Mouse (Mus musculus): ENCODE measurements around the gene Klhdc3. TPM values are rescaled to one million over a fixed set of nuclear protein-coding genes. Genes with fewer than 3 reads are reported as not detected.

The Klhdc3 gene
- total and polyA plus RNA-seq, 2 experiments from 2014 or later, result 117 to 175 TPM

DNA sequence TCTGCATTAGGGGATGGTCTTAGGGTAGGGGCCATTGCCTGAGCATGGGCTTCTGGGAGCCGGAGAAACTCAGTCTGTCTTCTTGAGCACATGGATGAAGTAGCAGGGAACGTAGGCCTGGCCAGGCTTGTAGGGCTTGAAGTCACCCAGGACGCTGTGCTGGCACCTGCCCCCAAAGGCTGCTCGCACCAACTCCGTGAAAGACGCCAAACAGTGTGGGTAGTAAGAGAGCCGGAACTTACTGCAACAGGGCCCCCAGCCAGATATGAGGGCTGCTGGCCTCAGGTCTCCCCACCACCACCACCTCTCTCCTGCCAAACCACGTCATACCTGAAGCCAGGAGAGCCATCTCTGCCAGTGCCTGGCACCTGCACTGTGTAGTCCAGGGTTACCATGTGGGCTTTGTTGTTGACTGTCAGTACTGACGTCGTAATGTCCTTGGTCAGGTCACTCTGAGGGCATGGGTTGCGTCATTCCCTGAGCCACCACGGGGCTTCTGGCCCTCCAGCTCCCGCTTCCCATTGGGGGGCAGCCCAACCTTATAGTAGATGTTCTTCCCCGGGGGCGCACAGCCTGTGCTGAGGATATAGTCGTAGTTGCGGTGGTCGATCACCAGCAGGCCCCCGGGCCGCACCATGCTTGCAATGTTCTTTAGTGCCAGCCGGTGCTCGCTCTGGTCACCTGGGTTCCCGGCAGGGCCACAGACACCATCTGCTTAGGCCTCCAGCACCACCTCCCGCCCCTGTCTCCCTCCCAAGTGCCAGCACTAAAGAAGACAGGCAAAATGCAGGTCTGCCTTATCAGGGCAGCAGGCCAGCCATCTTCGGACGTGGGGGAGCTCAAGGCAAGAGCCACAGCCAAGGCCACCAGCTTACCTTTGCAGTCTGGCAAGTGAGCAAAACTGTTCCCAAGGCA, 45.3 kb upstream of the Klhdc3 start:
- TF ChIP-seq CTCF (IDR thresholded peaks at IDR 0.05; ENCODE audit: low read depth) (no peak), EP300 (IDR thresholded peaks at IDR 0.05; ENCODE audit: low read depth) (no peak)
- 83% methylated on average over 26 of the region's 26 CpGs for WGBS
- H3K9me3 ChIP-seq (replicated peaks; ENCODE audit: control insufficient read depth, low read length), result no peaks in the 10 kb centered on the region
- ATAC-seq (ENCODE audit: insufficient read depth, low read depth) (no peak), DNase-seq (ENCODE audit: low spot score) (no peak)
- no peak overlapping the region for H3K4me3 ChIP-seq (ENCODE audit: low read depth, low read length)
- no peaks in the 10 kb centered on the region for H3K4me1 ChIP-seq (ENCODE audit: control insufficient read depth, insufficient read depth)
- no peak overlapping the region for H3K27ac ChIP-seq (ENCODE audit: low read depth)
- H3K27me3 ChIP-seq (ENCODE audit: control insufficient read depth, insufficient read depth, low read length), result peaks cover 11% of the 10 kb centered on the region; the same call in 1 of the 2 replicates
- H3K36me3 ChIP-seq (replicated peaks; ENCODE audit: control insufficient read depth, insufficient read depth, low read length), result peaks cover 12% of the 10 kb centered on the region; the same call in 1 of the 2 replicates
- no peak overlapping the region for H3K9ac ChIP-seq (replicated peaks; ENCODE audit: low read depth, low read length)
- no peak overlapping the region for H3K4me2 ChIP-seq (ENCODE audit: low read depth, low read length)

DNA sequence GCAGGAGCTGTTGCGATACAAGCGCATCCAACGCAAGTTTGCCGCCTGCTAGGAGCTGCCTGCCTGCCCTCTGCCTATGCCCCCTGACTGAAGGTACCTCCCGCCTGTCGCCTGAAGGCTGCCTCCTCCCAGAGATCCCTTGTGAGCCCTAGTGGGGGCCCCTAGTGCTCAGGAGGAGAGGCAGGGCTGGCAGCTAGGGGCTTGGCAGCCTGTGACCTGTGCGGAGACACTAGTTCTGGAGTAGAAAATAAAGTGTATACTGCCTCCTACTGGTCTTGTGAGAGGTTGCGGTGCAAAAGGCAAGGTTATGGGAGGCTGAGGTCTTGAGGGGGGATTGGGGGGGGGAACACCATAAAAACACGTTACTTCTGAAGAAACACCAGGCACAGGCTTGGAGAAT, 44.6 kb upstream of the Klhdc3 start:
- Histone ChIP-seq H3K9ac (replicated peaks; ENCODE audit: low read depth, low read length) (no peak overlapping the region), H3K27me3 (ENCODE audit: control insufficient read depth, insufficient read depth, low read length) (peaks cover 11% of the 10 kb centered on the region; the same call in 1 of the 2 replicates), H3K9me3 (replicated peaks; ENCODE audit: control insufficient read depth, low read length) (no peaks in the 10 kb centered on the region), H3K4me1 (ENCODE audit: control insufficient read depth, insufficient read depth) (no peaks in the 10 kb centered on the region), H3K27ac (ENCODE audit: low read depth) (no peak overlapping the region), H3K4me3 (ENCODE audit: low read depth, low read length) (no peak overlapping the region), H3K4me2 (ENCODE audit: low read depth, low read length) (no peak overlapping the region), H3K36me3 (replicated peaks; ENCODE audit: control insufficient read depth, insufficient read depth, low read length) (peaks cover 12% of the 10 kb centered on the region; the same call in 1 of the 2 replicates)
- TF ChIP-seq CTCF (IDR thresholded peaks at IDR 0.05; ENCODE audit: low read depth) (peak; percentile 61), EP300 (IDR thresholded peaks at IDR 0.05; ENCODE audit: low read depth) (no peak)
- 47% methylated on average over 9 of the region's 9 CpGs for WGBS
- DNase-seq (ENCODE audit: low spot score), result peak; percentile 59
- peak; percentile 63 for ATAC-seq (ENCODE audit: insufficient read depth, low read depth)

DNA sequence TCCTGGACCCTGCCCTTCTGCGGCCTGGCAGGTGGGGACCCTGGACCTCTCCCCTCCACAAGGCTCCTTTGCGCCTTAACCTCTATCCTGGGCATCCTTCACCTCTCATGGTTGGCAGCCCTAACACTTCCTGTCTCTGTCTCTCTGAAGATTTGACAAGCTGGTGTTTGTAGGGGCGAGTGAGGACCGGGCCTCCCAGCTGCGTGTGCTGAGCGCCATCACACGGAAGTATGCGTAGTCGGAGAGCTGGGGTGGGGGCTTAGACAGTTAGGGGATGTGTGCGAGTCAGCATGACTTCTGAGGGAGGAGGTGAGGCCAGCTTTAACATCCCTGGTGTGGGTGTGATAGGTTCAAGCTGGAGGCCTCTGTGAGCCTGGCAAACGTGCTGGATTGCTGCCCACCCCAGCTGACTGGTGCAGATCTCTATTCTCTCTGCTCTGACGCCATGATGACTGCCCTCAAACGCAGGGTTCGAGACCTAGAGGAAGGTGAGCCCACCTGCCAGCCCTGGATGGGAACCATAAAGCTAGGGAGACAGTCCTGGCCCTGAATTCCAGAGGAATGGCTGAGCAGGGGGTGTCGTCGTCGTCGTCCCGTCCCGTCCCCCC, 43.9 kb upstream of the Klhdc3 start:
- H3K9me3 ChIP-seq (replicated peaks; ENCODE audit: control insufficient read depth, low read length), result no peaks in the 10 kb centered on the region
- peaks cover 12% of the 10 kb centered on the region; the same call in 1 of the 2 replicates for H3K36me3 ChIP-seq (replicated peaks; ENCODE audit: control insufficient read depth, insufficient read depth, low read length)
- no peak for TF ChIP-seq CTCF (IDR thresholded peaks at IDR 0.05; ENCODE audit: low read depth)
- TF ChIP-seq EP300 (IDR thresholded peaks at IDR 0.05; ENCODE audit: low read depth), result no peak
- no peak overlapping the region for H3K27ac ChIP-seq (ENCODE audit: low read depth)
- H3K27me3 ChIP-seq (ENCODE audit: control insufficient read depth, insufficient read depth, low read length), result peaks cover 11% of the 10 kb centered on the region; the same call in 1 of the 2 replicates
- DNase-seq (ENCODE audit: low spot score) (no peak), ATAC-seq (ENCODE audit: insufficient read depth, low read depth) (no peak)
- H3K4me1 ChIP-seq (ENCODE audit: control insufficient read depth, insufficient read depth), result no peaks in the 10 kb centered on the region
- no peak overlapping the region for H3K4me3 ChIP-seq (ENCODE audit: low read depth, low read length)
- H3K4me2 ChIP-seq (ENCODE audit: low read depth, low read length), result no peak overlapping the region
- WGBS, result 83% methylated on average over 14 of the region's 20 CpGs
- H3K9ac ChIP-seq (replicated peaks; ENCODE audit: low read depth, low read length), result no peak overlapping the region

DNA sequence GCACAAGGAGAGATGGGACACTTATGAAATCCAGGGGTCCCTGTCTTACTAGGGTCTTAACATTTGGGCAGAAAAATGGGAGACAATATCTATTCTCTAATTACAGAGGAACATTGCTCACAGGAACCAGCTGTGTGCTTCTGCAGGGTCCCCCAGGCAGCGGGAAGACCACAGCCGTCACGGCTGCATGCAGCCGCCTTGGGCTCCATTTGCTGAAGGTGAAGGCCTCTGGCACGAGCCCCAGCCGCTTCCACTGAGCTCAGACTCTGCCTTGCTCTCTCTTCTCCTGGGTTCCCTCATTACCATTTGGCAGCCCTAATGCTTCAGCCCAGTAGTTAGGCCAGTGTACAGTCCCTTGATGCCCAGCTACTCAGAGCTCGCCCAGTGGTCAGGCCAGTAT, 40.4 kb upstream of the Klhdc3 start:
- no peak overlapping the region for H3K4me2 ChIP-seq (ENCODE audit: low read depth, low read length)
- no peaks in the 10 kb centered on the region for H3K4me1 ChIP-seq (ENCODE audit: control insufficient read depth, insufficient read depth)
- H3K27me3 ChIP-seq (ENCODE audit: control insufficient read depth, insufficient read depth, low read length), result no peaks in the 10 kb centered on the region
- ATAC-seq (ENCODE audit: insufficient read depth, low read depth) (no peak), DNase-seq (ENCODE audit: low spot score) (no peak)
- H3K4me3 ChIP-seq (ENCODE audit: low read depth, low read length), result no peak overlapping the region
- no peaks in the 10 kb centered on the region for H3K9me3 ChIP-seq (replicated peaks; ENCODE audit: control insufficient read depth, low read length)
- 85% methylated on average over 7 of the region's 7 CpGs for WGBS
- peaks cover 12% of the 10 kb centered on the region; the same call in 1 of the 2 replicates for H3K36me3 ChIP-seq (replicated peaks; ENCODE audit: control insufficient read depth, insufficient read depth, low read length)
- TF ChIP-seq EP300 (IDR thresholded peaks at IDR 0.05; ENCODE audit: low read depth) (no peak), CTCF (IDR thresholded peaks at IDR 0.05; ENCODE audit: low read depth) (no peak)
- H3K27ac ChIP-seq (ENCODE audit: low read depth), result no peak overlapping the region
- H3K9ac ChIP-seq (replicated peaks; ENCODE audit: low read depth, low read length), result no peak overlapping the region

DNA sequence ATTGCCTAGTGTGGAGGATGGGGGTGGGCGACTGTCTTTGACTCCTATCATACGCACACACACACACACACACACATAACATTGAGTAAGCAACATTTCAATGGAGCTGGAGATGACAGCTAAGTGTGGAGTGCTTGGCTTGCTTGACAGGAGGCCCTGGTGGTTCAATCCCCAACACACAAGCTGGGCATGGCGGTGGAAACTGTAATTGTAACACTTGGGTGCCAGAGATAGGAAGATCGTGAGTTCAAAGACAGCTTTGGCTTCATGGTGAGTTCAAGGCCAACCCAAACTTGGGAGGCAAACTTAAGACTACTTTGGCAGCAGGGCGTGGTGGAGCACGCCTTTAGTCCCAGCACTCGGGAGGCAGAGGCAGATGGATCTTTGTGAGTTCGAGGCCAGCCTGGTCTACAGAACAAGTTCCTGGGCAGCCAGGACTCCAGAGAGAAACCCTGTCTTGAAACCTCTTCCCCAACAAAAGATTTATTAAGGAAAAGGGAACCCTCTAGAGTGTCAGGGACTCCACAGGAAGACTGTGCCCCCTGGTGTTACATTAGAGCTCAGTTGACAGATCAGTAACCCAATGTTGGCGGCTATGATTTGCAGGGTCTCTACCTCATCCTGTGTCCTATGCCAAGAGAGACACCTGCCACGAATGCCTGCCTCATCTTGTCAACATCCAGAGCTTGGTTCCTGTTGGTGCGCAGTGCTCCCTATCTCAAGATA, 34.2 kb upstream of the Klhdc3 start:
- H3K4me3 ChIP-seq (ENCODE audit: low read depth, low read length), result no peak overlapping the region
- H3K9me3 ChIP-seq (replicated peaks; ENCODE audit: control insufficient read depth, low read length), result no peaks in the 10 kb centered on the region
- H3K9ac ChIP-seq (replicated peaks; ENCODE audit: low read depth, low read length), result no peak overlapping the region
- no peaks in the 10 kb centered on the region for H3K27me3 ChIP-seq (ENCODE audit: control insufficient read depth, insufficient read depth, low read length)
- DNase-seq (ENCODE audit: low spot score) (no peak), ATAC-seq (ENCODE audit: insufficient read depth, low read depth) (no peak)
- H3K4me2 ChIP-seq (ENCODE audit: low read depth, low read length), result no peak overlapping the region
- no peak overlapping the region for H3K27ac ChIP-seq (ENCODE audit: low read depth)
- H3K4me1 ChIP-seq (ENCODE audit: control insufficient read depth, insufficient read depth), result peaks cover 12% of the 10 kb centered on the region; the same call in 1 of the 2 replicates
- TF ChIP-seq CTCF (IDR thresholded peaks at IDR 0.05; ENCODE audit: low read depth) (no peak), EP300 (IDR thresholded peaks at IDR 0.05; ENCODE audit: low read depth) (no peak)
- H3K36me3 ChIP-seq (replicated peaks; ENCODE audit: control insufficient read depth, insufficient read depth, low read length), result peaks cover 12% of the 10 kb centered on the region; the same call in 1 of the 2 replicates
- 90% methylated on average over 11 of the region's 11 CpGs for WGBS

Data from heart, postnatal 0 days (tissue).